Mouse (Mus musculus) lung, adult 10 weeks (tissue): ENCODE results near the gene Ppp1r35. TPM values are rescaled to one million over a fixed set of nuclear protein-coding genes. Genes with fewer than 3 reads are reported as not detected.

Experiments used
- polyA plus RNA-seq: library from polyadenylated mRNA; stranded (reverse); fragments of 350-450 nt; fragmentation: Illumina TruSeq; extraction: RNeasy Lipid Tissue Mini Kit (QIAGEN cat#74804); gene quantifications from one replicate; pipeline ENCODE4 v1.2.3, GENCODE M21; 2014; ENCODE audit warnings: low read depth, low replicate concordance; ENCODE audit not compliant: insufficient read depth

Gene Ppp1r35
- 31.5 TPM for polyA plus RNA-seq

DNA sequence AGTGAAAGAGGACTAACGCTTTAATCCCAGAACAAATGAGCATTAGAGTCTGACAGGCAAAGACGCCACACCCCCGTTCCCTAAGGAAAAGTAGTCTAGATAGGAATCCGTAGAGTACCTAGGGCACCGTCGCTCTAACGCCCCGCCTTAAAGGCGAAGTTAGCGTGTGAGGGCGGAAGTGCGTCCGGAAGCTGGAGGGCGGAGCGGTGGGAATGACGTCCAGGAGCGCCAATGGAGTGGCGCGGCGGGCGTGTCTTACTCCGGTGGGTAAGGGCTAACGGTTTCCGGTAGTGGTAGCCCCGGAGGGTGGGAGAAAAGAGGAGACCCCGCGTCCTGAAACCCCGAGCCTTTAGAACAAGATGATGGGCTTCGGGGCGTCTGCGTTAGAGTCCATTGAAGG lies at the start of gene Ppp1r35:
Gene Ppp1r35, plus strand, starts transcription at position 215 of the 400 bp plus-strand sequence.

DNA sequence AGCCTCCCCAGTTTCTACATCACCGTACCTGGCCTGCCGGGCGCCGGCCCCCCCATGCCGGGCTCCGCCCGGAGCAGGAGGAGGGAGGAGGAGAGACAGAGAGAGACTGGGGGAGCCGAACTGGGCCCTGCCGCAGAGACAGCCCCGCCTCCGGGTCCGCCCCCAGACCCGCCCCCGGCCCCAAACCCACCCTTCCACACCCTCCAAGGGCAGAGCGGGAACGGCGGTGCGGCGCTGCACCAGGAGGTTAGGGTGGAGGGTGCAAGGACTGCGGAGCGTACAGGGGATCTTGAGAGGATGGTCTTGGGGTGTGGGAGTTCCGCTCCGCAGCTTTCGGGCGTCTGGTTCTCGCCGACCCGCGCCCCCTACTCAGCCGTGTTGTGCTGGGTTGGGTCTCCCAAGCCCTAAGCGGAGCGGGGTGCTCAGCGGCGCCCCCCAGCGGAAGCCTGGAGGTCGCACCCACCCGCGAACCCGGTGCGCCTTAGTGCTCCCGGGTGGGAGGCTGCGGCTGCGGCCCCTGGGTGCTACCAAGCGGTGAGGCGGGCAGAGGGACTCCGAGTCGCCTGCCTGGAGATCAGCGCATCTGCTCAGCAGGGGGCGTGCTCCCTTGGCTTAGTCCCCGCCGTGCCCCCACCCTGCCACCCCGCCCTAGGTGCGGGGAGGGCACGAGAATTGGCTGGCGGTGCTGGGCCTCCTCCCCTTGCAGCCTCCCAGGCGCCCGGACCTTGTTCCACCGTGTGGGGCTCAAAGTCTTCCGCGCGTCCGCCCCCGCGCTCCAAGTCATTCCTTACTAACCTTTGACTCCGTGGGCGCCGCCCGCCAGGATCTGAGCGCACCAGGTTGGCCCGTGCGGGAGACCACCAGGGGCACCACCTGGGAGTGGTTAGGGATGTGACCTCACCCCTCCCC lies 37.4 kb upstream of the Ppp1r35 start, which contains the start of gene Nyap1:
Gene Nyap1, minus strand, starts transcription at position 585 of the 909 bp plus-strand sequence.

DNA sequence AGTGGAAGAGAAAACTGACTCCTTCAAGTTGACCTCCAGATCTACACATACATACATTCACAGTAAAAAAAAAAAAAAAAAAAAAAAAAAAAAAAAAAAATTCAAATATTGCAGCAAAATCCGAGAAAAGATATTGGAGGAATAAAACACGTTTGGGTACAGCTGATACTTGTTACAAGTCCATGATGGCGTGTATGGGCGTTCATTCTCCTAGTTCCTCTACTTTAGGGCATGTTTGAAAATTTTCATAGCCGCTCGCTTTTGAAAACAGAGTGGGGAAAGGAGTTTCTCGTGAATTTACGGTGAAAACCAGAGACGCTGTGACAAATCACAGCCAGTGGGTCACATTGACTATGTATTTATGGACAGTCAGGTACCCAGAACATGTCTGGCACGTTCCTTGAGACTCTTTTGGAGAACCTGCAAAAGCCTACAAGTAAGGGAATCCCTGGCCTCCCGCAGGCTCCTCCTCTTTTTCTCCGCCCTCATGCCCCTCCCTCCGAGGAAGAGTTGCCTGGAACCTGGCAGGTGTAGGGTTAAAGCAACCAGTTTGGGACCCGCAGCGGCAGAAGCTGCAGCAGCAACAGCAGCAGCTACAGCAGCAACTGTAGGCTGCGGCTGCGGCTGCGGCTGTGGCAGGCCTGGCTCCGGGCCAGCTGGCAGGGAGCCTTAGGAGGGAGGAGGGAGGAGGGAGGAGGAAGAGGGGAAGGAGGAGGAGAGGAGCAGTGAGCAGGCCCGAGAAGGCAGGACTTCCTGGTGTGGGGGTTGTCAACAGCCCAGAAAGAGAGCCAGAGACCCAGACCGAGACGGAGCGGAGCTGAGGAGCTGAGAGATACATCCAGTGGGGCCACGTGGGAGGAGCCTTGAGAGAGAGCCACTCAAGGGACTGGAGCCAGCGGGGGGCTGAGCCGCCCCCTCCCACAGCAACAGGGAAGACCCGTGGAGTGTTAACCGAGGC lies 33.2 kb upstream of the Ppp1r35 start, which contains the start of gene Tsc22d4:
Gene Tsc22d4, plus strand, starts transcription at position 517 of the 958 bp plus-strand sequence.

DNA sequence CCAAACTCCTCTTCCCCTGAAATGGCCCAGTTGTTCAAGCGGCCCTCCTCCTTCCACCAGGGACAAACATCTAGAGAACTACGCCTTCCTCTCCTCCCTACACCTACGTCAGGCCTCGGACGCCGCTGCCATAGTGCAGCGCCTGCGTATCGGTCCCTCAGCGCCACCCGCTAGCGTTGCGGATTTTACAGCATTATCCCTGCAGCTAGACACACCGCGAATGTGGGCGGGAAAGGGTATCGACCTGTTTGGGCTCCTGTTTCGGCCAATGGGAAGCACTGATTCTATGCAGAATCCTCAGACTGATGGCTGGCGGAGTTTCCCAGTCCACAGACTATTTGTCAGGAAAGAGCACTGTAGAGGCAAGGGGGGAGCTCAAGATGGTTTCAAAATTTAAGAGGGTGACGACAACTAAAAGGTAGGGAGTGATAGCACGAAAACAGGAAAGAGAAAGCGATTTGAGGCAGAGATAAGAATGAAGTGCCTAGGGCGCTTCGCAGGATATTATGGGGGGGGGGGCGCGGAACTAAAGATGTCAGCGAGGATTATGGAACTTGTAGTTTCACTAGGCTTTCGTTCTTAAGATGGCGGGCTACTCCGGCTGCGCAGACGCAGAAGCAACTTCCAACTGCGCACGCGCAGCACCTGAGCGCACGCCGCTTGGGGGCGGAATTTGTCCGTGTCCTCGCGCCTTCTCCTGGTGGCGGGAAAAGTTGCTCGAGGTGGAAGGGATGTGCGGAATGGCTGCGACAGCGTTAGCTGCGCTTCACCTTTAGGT lies 8.7 kb downstream of the Ppp1r35 start, which contains the start of the genes Mepce and Zcwpw1:
Gene Mepce, minus strand, starts transcription at position 505 of the 778 bp plus-strand sequence.
Gene Zcwpw1, plus strand, starts transcription at position 648 of the 778 bp plus-strand sequence.

Other genes starting within 250 kb of the Ppp1r35 start
- gene Epo, start 245.6 kb upstream of the Ppp1r35 start, polyA plus RNA-seq: not detected
- 420 TPM for gene Gnb2, start 245.3 kb upstream of the Ppp1r35 start, polyA plus RNA-seq
- gene Actl6b, start 225.3 kb upstream of the Ppp1r35 start, polyA plus RNA-seq: not detected
- gene Tfr2, start 209.0 kb upstream of the Ppp1r35 start, polyA plus RNA-seq: not detected
- 19.9 TPM for gene Mospd3, start 177.8 kb upstream of the Ppp1r35 start, polyA plus RNA-seq
- gene Pcolce, start 165.1 kb upstream of the Ppp1r35 start, polyA plus RNA-seq: 121 TPM
- gene Fbxo24, start 149.8 kb upstream of the Ppp1r35 start, polyA plus RNA-seq: 1.0 TPM
- gene Lrch4, start 149.7 kb upstream of the Ppp1r35 start, polyA plus RNA-seq: 21.1 TPM
- gene Gm20605, start 149.7 kb upstream of the Ppp1r35 start, polyA plus RNA-seq: 9.9 TPM
- gene Sap25, start 137.5 kb upstream of the Ppp1r35 start, polyA plus RNA-seq: 19.7 TPM
- gene Irs3, start 133.1 kb upstream of the Ppp1r35 start, polyA plus RNA-seq: 2.0 TPM
- gene Agfg2, start 94.1 kb upstream of the Ppp1r35 start, polyA plus RNA-seq: 9.6 TPM
- gene Nyap1, start 37.2 kb upstream of the Ppp1r35 start, polyA plus RNA-seq: 0.86 TPM
- gene Tsc22d4, start 33.1 kb upstream of the Ppp1r35 start, polyA plus RNA-seq: 50.7 TPM
- gene Mepce, start 8.8 kb downstream of the Ppp1r35 start, polyA plus RNA-seq: 30.7 TPM
- gene Zcwpw1, start 8.9 kb downstream of the Ppp1r35 start, polyA plus RNA-seq: 1.9 TPM
- gene Pilra, start 57.4 kb downstream of the Ppp1r35 start, polyA plus RNA-seq: 15.6 TPM
- 8.0 TPM for gene Pilrb1, start 79.3 kb downstream of the Ppp1r35 start, polyA plus RNA-seq
- 7.1 TPM for gene Pilrb2, start 93.0 kb downstream of the Ppp1r35 start, polyA plus RNA-seq
- 2.5 TPM for gene Cyp3a13, start 142.8 kb downstream of the Ppp1r35 start, polyA plus RNA-seq
- gene Gjc3, start 184.2 kb downstream of the Ppp1r35 start, polyA plus RNA-seq: not detected
- 6.2 TPM for gene Azgp1, start 202.7 kb downstream of the Ppp1r35 start, polyA plus RNA-seq
- gene Smok3a, start 242.4 kb downstream of the Ppp1r35 start, polyA plus RNA-seq: not detected
- not detected for gene Smok3b, start 242.6 kb downstream of the Ppp1r35 start, polyA plus RNA-seq